Mouse (Mus musculus): ENCODE measurements around the gene Llph.
"Not testable (repeated sequence)": the region's sequence is repeated elsewhere in the genome, so short reads cannot be mapped to it uniquely, and the experiment has no call there.

Llph gene

DNA sequence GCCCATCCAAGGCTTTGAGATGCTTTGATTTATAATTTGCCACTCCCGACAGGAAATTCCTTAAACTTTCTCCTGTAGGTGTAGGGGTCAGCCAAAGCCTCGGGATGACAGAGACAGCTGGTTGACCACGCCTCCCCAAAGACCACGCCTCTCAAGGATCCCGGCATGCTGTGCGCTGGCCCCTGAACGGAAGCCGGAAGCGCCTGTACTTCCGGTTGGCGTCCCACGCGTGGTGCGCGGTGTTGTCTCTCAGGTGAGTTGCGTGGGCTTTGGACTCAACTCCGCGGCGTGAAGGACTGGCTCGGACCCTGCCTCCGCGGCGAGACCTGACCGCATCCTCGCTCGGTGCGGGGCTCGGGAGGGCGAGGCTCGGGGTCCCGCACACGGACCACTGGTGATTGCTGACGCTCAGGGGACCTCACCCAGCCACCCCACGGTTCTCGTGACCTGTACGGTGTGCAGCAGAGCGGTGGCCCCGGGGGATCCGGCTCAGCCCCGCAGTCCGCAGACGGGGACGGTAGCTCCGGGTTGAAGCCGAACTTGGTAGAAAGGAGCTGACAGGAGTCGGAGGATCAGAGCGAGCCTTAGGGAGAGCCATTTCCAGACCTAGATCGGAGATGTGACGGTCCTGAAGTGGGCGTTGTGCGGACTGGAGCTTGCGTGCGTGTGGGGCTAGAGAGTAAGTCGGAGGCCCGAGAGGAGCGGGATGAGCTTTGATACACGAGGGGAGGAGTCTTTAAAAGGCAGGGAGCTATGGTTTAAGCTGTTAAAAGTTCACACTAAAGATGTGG, at the start of gene Llph:
Llph (plus strand) TSS at position 200 of the 791 bp plus-strand sequence.
- peak; percentile 80 for DNase-seq

DNA sequence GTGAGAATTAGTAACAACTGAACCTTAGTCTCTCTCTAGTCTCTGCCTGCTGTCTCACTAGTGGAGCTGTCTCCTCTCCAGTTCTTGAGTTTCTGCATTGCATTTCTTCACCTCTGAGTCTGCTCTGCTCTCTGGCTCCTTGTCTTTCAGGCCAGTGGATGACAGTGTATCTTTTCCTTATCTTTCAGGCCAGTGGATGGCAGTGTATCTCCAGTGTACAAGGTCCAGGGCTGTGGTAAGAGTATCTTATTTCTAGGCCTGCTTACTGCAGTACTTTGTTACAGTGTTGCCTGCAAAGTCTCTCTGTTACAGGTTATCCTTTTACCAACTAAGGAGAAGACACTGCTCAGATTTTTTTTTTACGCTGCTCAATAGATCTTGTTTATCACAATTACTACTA, 44.0 kb upstream of the Llph start:
- no peak for DNase-seq

DNA sequence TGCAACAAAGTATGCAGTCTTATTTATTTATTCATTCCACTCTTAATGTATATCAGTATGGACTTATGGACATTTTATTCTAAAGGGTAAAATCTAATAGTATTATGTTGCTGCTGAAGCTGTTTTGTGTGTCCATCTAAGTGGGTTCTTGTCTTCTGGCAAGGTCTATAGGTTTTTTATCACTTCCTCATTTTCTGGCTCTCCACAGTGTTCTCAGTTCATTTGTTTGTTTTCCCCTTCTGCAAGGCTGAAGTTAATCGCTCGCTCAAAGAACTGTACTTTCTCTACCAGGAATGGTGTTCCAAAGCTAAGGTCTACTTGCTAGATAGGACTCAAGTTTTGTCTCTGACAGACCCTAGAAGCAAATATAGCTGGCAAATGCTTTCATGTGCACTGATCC, 43.5 kb upstream of the Llph start:
- DNase-seq = no peak

DNA sequence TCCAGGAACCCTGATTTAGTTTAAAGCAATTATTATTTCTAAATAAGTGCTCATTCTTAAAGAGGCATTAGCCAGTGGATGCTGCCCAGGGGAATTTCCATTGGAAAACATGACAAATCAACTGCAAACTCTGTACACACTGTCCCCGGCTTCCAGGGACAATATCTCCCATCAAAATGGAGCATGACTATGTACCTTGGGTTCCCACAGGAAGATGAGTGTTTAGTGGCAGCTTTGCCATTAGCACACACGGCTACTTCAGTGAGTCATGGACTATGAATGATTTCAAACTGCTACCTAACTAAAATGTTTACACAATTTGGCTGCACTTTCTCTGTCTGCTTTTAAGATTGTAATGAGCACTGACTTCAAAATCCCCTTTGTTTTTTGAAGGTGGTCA, 38.4 kb upstream of the Llph start:
- DNase-seq = no peak

DNA sequence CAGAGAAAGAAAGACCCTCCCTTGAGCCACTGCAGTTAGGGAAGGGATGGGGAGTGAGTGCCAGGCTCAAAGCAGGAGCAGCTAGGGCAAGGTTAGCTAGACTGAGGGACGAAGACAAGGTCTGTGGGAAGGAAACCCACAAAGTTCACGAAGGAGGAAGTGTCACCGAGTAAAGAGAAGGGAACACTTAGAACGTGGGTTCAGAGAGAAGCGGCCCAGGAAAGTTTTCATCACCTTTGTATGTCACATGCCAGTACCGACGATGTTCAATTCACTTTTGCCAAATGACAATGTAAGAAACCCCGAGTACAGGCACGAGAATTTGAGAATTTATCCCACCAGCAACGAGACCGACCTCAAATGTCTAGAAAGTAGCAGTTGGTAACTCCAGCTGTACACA, 37.6 kb upstream of the Llph start:
- DNase-seq = no peak

DNA sequence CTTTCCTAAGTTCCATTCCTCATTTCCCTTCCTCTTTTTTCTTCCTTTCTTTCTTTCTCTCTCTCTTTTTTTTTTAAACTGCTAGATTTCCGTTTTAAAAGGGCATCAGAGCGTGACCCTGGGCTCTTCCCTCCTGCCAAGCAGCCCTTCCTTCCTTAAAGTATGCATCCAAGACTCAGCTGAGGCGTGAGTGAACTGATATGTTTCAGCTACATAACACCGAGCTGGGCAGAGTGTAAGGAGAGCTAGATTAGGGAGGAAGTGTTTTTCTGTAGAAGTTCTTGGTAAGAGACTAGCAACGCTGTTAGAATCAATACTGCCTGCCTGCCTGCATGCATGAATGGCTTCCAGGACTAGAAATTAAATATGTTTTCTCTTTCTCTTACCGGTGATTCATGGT, 37.1 kb upstream of the Llph start:
- no peak for DNase-seq

DNA sequence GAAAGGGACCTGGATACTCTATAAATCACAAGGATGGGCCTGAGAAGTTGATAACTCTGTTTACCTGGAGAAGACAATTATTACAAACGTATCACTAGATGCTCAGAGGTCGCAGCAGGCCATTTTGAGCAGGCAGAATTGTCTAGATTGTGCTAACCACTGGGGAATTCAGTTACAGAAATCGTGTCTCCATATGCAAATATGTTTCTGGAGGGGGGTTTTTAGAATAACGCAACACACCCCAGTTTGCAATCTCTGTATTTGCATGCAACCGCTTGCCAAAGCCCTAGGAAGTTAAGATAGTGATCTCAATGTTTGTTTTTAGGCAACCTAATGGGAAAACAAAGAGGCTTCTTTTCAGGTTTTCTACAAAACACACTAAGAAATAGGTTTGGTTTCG, 35.7 kb upstream of the Llph start:
- no peak for DNase-seq

DNA sequence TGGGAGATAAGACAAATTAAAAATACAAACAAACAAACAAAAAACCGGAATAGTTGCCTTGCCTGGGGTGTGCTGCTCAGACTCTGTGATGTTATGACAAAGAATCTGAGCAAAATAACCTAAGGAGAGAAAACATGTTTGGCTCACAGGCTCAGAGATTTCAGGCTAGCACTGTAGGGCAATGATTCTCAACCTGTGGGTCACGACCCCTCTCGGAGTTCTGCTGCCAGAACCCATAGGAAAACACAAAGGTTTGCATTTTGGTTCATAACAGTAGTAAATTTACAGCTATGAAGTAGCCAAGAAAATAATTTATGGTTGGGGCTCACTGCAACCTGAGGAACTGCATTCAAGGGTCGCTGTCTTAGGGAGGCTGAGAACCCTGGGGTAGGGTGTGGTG, 34.6 kb upstream of the Llph start:
- DNase-seq = no peak

DNA sequence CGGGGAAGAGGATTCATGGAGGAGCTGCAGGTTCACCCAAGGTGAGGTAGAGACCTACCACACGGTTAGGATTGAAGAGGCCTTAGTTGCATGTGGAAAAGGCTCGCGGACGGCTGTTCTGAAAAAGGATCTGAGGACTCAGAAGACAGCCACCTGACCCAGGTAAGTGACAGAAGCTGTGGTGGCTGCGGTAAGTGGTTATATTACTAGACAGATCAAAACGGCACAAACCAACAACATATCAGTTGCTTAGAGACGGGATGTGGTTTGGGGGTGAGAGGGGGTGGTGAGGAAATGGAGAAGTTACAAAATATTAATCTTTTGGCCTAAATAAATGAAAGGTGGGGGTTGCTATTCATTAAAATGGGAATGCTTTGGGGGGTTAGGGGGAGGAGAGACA, 33.6 kb upstream of the Llph start:
- DNase-seq = no peak

DNA sequence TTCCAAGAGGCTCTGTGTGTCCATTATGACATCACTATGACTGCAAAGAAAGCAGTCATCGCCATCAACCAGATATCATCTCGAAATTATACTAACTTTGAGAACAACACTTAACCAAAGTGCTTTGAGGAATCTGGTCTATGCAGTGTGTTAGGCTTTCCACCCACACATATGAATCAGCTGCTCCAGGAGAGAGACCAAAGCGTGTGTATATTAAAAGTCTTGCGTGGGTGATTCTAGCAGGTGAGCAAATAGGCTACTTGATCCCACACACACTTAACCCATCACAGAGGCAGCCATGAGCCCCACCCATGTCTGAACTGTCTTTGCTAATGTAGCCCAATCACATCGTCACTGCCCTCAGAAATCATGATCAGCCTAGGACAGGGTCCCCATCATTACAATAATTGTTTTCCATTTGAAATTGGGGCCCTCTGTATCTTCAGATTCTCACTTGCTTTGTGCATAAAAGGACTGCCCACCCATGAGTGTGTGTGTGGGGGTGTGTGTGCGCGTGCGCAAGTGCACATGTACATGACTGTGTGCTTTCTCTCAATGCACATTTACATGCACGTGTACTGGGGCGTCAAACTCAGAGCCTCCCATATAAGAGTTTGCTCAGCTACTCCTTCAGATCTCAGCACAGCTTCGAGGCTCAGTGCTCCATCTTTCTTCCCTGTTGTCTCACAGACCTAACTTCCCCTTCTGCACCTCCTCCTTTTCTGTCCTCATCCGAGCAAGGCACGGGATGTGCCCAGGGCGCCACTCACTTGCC, 29.6 kb upstream of the Llph start:
- no peak for DNase-seq

DNA sequence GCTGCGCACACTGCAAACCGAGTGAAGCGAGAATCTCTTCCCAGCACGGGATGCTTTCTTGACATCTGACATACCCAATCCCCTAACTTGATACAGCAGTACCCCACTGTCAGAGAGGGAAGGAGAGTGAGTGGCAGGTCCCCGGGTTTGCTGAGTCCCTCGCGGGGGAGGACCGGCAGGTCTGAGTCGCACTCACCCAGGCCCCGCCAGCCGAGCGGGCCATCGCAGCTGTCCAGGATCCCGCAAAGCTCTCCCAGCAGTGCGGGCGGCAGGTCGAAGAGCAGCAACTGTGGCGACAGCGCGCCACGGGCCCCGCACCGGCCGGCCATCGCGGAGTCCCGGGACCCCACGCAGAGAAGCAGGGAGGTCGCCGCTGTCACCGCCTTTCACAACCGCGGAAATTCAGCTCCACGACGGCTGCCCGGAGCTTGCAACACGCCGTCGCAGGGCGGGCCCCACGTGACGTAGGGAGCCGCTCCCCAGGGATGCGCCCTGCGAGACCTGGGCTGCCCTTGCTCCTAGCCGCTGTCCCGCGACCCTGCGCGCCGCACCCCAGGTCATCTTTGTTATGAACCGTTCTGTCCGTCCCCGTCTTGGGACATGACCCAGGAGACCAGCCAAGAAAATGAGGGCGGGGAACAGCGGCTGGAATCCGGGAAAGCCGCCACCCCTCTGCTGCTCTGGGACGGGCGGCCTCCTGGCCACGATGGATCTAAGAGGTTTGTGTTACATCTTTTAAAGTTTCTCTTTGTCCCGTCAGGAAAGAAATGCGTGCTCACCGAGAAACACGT, 25.5 kb upstream of the Llph start, which contains the start of gene Tmbim4:
Tmbim4 (plus strand) TSS at position 460 of the 791 bp plus-strand sequence.
- no peak for DNase-seq

DNA sequence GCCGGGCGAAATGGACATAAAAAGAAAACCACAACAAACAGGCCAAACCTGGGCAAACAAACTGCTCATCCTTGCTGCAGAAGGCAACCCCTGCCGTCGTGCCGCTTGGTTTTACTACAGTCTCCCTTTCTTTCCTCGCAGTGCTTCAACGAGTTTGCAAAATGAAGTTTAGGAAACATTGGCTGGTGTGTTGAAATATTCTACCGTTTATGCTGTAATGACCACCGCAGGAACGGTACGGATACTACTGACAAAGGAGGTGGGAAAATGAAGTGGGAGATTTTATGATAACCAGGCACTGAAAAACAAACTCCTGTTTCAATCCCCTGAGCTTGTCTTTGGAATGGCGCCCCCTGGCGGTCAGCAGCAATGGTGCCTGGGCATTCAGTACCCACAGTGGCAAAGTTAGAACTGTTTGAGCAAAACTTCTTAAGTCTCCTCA, 24.9 kb upstream of the Llph start, which contains the start of gene Irak3:
Irak3 (minus strand) TSS at position 170 of the 442 bp plus-strand sequence.
- DNase-seq = peak; percentile 28

DNA sequence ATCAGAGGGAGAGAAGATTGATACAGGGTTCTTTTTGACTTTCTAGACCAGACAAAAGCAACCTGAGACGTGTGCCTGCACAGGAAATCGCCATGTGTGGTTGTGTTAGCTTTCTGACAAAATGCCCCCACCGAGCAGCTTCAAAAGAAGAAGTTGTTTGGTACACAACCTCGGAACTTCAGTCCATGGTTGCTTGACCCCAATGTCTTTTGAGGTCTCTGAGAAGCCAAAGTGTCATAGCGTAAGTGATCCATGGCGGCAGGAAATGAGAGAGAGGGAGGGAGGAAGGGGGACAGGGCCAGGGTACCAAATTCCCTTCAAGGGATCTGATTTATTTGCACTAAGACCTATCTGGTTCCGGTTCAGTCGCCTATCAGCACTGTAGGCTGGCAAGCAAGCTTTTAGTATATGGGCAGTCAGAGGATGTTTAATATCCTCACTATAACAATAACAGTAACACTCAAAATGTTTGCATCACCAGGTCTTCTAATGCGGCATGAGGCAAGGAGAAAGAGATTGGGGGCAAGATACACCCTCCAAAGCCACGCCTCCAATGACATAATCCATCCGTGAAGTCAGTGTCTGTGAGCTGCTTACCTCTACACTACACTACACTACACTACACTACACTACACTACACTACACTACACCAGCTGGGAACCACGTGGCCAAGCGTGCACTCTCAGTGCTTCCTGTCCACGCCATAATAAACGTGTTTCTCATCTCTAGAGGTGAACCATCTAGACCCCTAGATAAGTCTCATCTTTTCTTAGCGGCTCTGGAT, 24.2 kb upstream of the Llph start:
- no peak for DNase-seq

DNA sequence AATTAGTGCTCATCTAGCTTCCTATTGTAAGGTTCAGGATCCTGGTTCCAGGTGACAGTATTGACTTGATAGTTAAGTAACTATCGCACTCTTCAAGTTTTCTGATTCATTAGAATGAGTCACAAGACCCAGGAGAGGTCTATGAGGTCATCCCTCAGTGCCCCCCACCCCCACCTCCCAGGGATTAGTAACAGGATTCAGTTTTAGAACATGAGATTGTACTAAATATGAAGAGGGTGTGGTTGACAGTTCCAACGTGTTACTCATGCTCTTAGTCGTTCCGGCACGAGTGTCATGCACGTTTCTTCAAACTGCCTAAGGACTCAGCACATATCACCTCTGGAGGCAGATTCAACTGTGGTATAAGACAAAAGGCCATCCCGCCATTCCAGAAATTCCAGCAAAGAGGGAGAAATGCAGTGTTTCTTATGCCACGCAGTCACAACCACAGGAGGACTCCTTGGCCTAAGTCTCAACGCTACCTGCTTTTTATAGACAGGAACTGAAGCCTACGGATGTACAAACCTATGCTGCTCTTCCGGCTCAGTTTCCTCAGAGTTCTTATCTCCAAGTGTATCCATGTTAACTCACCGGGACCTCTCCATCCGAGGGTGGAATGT, 22.2 kb upstream of the Llph start:
- DNase-seq = no peak

DNA sequence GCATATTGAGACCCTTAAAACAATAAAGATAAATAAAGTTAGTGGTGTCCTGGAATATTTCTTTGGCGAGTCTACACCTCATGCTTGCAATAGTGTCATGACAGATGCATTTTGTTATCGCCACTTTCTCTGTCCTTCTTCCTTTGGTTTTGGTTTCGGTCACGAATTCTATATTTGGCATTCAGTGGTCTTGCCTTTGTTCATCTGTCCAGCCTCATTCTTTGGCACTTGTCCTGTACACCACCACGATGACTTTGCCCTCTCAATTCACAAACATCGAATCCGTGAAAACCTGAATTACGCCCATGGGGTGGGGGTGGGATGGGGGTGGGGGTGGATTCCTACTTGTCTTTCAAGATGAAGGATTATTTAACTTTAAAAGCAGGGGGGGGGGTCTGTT, 18.9 kb upstream of the Llph start:
- no peak for DNase-seq

DNA sequence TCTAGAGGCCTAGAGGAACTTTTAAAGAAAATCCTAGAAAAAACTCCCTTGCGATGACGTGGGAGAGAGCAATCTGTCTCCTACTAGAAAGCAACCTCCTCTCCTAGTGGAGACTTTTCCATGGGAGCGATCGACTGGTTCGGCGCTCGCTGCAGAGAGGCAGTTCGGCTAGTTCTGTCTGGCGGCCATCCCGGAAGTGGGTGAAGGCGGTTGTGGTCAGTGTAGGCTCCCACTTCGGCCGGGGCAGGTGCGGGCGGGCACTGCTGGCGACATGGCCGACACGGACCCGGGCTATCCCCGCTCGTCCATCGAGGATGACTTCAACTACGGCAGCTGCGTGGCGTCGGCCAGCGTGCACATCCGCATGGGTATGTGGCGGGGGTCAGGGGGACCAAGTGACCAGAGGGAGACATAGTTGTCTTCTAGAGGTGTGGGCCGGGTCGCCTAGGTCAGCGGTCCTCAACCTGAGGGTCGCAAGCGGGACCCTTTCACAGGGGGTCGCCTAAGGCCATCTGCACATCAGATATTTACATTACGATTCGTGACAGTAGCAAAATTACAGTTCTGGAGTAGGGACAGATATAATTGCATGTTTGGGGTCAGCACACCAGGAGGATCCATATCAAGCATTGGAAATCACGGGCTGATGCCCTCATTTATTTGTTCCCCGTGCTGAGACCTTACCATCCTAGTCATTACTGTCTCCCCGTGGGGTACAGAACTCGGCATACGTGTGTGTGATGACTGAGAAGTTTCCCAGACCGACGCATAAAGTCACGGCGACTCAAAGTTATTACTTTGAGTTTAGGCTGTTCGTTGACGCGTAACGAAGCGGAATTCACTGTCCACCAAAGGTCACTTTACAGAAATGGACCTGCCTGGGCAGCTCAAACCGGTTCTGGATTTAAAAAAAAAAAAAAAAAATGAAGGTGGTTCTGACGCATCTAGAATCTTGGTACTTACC, 18.0 kb upstream of the Llph start:
- DNase-seq = peak; percentile 83

DNA sequence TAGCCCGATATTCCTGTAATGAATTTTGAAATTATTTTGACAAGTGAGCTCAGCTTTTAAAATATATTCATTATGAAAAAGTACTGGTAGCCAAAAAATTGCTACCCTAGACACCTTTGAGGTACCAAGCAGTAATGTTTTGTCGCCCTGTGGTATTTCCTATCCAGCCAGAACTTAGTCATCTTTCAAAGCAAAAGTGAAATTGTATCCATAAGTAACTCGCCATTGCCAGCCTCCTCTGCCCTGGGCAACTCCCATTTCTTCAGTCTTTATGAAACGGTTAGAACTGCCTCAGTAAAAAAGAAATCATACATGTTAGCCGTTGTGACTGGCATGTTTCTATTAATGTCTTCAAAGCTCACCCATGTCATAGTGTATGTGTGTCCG, 17.3 kb upstream of the Llph start:
- DNase-seq = no peak

DNA sequence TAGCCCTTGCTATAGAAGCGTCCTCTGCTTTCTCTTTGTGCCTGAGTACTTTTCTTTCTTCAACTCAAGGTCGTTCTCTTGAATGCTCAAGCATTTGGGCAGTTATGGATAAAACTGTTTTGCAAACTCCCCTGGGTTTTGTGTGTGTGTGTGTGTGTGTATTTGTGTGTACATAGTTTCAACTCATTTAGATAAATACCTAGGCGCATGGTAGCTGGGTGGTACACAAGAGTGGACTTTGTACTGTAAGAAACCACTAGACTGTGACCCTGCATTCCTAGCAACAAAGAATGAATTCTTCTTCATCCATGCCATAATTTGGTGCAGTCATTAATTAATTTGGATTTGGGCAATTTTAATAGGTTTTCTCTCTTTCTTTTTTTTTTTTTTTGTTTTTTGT, 16.8 kb upstream of the Llph start:
- DNase-seq = no peak

DNA sequence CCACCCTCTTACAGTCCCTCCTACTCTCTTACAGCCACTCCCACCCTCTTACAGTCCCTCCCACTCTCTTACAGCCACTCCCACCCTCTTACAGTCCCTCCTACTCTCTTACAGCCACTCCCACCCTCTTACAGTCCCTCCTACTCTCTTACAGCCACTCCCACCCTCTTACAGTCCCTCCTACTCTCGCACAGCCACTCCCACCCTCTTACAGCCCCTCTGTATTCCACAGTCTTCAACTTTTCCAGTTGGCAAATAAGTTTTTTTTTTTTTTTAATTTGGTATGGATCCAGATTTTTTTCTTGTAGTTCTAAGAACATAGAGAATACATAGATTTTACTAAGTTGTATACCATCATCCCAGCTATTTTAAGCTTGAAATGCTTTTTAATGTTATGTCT, 9.8 kb upstream of the Llph start:
- not testable (repeated sequence) for DNase-seq

DNA sequence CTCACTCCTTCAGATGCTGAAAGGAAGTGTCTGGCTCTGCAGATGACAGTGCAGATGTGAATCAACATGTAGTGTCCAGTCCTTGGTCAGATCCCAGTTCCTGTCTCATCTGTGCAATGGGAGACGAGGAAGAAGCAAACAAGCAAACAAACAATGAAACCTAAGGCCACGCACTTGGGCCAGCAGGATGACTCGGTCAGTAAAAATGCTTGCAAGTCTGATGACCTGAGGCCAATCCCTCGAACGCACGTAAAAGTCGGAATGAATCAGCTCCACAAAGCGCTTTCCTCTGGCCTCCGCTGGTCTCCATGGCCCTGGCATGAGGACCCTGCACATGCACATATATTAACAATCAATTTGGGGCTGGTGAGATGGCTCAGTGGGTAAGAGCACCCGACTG, 7.9 kb upstream of the Llph start:
- no peak for DNase-seq

All from cerebellum, adult 11-12 months (tissue).